Mouse (Mus musculus) bone marrow, adult 2 months (tissue): ENCODE results near the gene Pdzd3.
"Not testable (repeated sequence)": the region's sequence is repeated elsewhere in the genome, so short reads cannot be mapped to it uniquely, and the experiment has no call there.

Experiments used
- CTCF ChIP-seq: fragments of 200-500 bp; IDR thresholded peaks from 2 replicates; pipeline ENCODE4 v1.5.1; 2011; ENCODE audit warnings: low read length, control low read depth; ENCODE audit not compliant: control insufficient read depth, insufficient read depth
- POLR2A ChIP-seq: fragments of 200-500 bp; IDR thresholded peaks from 2 replicates; pipeline ENCODE4 v1.6.1; 2011; ENCODE audit warnings: low read depth, mild to moderate bottlenecking, control low read depth, low read length, borderline replicate concordance; ENCODE audit not compliant: control insufficient read depth

- not testable (repeated sequence) for TF ChIP-seq POLR2A, CTCF
These were observed 48.7 kb upstream of the Pdzd3 start for GRCm38 (mm10) chr9:44300001-44300400.
